8 mouse cellular contexts compared by ENCODE assay signal in genomic region chr13:58401135-58402002, GRCm38 (mm10). TPM values are rescaled to one million over a fixed set of nuclear protein-coding genes. Genes with fewer than 3 reads are reported as not detected.
DNase-seq lines count a peak whose midpoint lies in the region; ATAC-seq and TF ChIP-seq lines count a peak whose summit lies in the region.

No protein-coding gene starts in this region.

- TF ChIP-seq POLR2A in bone marrow, adult 2 months (IDR thresholded peaks at IDR 0.05; ENCODE audit: borderline replicate concordance, control insufficient read depth, low read depth, low read length), result no peak

- TF ChIP-seq EP300 in heart, postnatal 0 days (IDR thresholded peaks at IDR 0.05; ENCODE audit: low read depth), result no peak

- no peaks in the 10 kb centered on the region; the same call in 1 of the 2 replicates for H3K4me1 ChIP-seq in bone marrow, adult 2 months (ENCODE audit: control insufficient read depth, insufficient read depth, low read length)
- H3K4me1 ChIP-seq in forebrain, embryonic 10.5 days, result peaks cover 25% of the 10 kb centered on the region
- no peaks in the 10 kb centered on the region for H3K4me1 ChIP-seq in heart, postnatal 0 days (ENCODE audit: control insufficient read depth, insufficient read depth)
- peaks cover 19% of the 10 kb centered on the region for H3K4me1 ChIP-seq in liver, embryonic 16.5 days (ENCODE audit: control insufficient read depth, low read depth, low read length)
- no peaks in the 10 kb centered on the region for H3K4me1 ChIP-seq in neural tube, embryonic 11.5 days (ENCODE audit: control insufficient read depth, insufficient read depth, low read length)
- no peaks in the 10 kb centered on the region for H3K4me1 ChIP-seq in stomach, embryonic 16.5 days (ENCODE audit: control insufficient read depth, insufficient read depth, low read length)

- peak overlapping the region; percentile 89 for H3K4me2 ChIP-seq in heart, postnatal 0 days (ENCODE audit: low read depth, low read length)
- peak overlapping the region; percentile 87 for H3K4me2 ChIP-seq in liver, embryonic 16.5 days (ENCODE audit: low read depth, low read length)
- H3K4me2 ChIP-seq in neural tube, embryonic 11.5 days (ENCODE audit: low read depth), result peak overlapping the region; percentile 56
- H3K4me2 ChIP-seq in stomach, embryonic 16.5 days (ENCODE audit: low read depth, low read length), result peak overlapping the region; percentile 88

- H3K27me3 ChIP-seq in forebrain, embryonic 10.5 days (ENCODE audit: poor library complexity, severe bottlenecking), result no peaks in the 10 kb centered on the region
- no peaks in the 10 kb centered on the region for H3K27me3 ChIP-seq in heart, postnatal 0 days (ENCODE audit: control insufficient read depth, insufficient read depth, low read length)
- no peaks in the 10 kb centered on the region for H3K27me3 ChIP-seq in liver, embryonic 16.5 days (ENCODE audit: control insufficient read depth, insufficient read depth, low read depth, low read length)
- H3K27me3 ChIP-seq in neural tube, embryonic 11.5 days (ENCODE audit: control insufficient read depth, insufficient read depth, low read length), result no peaks in the 10 kb centered on the region
- no peaks in the 10 kb centered on the region for H3K27me3 ChIP-seq in stomach, embryonic 16.5 days (ENCODE audit: control insufficient read depth, insufficient read depth, low read length)

- no peak for TF ChIP-seq CTCF in bone marrow, adult 2 months (IDR thresholded peaks at IDR 0.05; ENCODE audit: control insufficient read depth, insufficient read depth, low read length)
- TF ChIP-seq CTCF in heart, postnatal 0 days (IDR thresholded peaks at IDR 0.05; ENCODE audit: low read depth), result peak; percentile 18; the same call in 1 of the 2 replicates

- under 1% methylated on average over 98 of the region's 100 CpGs for WGBS in bone marrow, adult 2 months
- WGBS in forebrain, embryonic 10.5 days, result under 1% methylated on average over 91 of the region's 100 CpGs
- under 1% methylated on average over 61 of the region's 100 CpGs for WGBS in heart, postnatal 0 days
- WGBS in liver, embryonic 16.5 days (ENCODE audit: insufficient replicate concordance), result under 1% methylated on average over 81 of the region's 100 CpGs
- 0% methylated on average over 51 of the region's 100 CpGs for WGBS in neural tube, embryonic 11.5 days
- WGBS in stomach, embryonic 16.5 days, result under 1% methylated on average over 77 of the region's 100 CpGs

- H3K4me3 ChIP-seq in bone marrow, adult 2 months (replicated peaks; ENCODE audit: control insufficient read depth, low read depth, low read length), result peak overlapping the region; percentile 92
- peak overlapping the region; percentile 98 for H3K4me3 ChIP-seq in forebrain, embryonic 10.5 days
- H3K4me3 ChIP-seq in heart, postnatal 0 days (ENCODE audit: low read depth, low read length), result peak overlapping the region; percentile 88
- H3K4me3 ChIP-seq in liver, embryonic 16.5 days (ENCODE audit: low read depth, low read length), result peak overlapping the region; percentile 86
- peak overlapping the region; percentile 98 for H3K4me3 ChIP-seq in neural tube, embryonic 11.5 days (ENCODE audit: low read depth, low read length)
- H3K4me3 ChIP-seq in stomach, embryonic 16.5 days (replicated peaks; ENCODE audit: low read length), result peak overlapping the region; percentile 96

- peaks cover 38% of the 10 kb centered on the region for H3K36me3 ChIP-seq in forebrain, embryonic 10.5 days (replicated peaks)
- peaks cover 21% of the 10 kb centered on the region for H3K36me3 ChIP-seq in heart, postnatal 0 days (replicated peaks; ENCODE audit: control insufficient read depth, insufficient read depth, low read length)
- H3K36me3 ChIP-seq in liver, embryonic 16.5 days (ENCODE audit: control insufficient read depth, insufficient read depth), result peaks cover 18% of the 10 kb centered on the region
- H3K36me3 ChIP-seq in neural tube, embryonic 11.5 days (ENCODE audit: control insufficient read depth, insufficient read depth, low read length), result 0 out of 2 replicates have a peak, but pooled peaks cover 2% of the 10 kb centered on the region
- peaks cover 3% of the 10 kb centered on the region; the same call in 1 of the 2 replicates for H3K36me3 ChIP-seq in stomach, embryonic 16.5 days (ENCODE audit: control insufficient read depth, insufficient read depth, low read length)

- peak; percentile 17 for ATAC-seq in CD4-positive, CD25-positive, alpha-beta regulatory T cell, adult 4 months
- peak; percentile 29 for ATAC-seq in heart, postnatal 0 days (ENCODE audit: insufficient read depth, low read depth)
- peak; percentile 25 for ATAC-seq in liver, embryonic 16.5 days (ENCODE audit: low read depth)
- ATAC-seq in neural tube, embryonic 11.5 days (ENCODE audit: insufficient read depth, low FRiP score, low TSS enrichment), result peak; percentile 49
- peak; percentile 32 for ATAC-seq in stomach, embryonic 16.5 days (ENCODE audit: insufficient read depth, low FRiP score)

- H3K9me3 ChIP-seq in forebrain, embryonic 10.5 days, result no peaks in the 10 kb centered on the region
- no peaks in the 10 kb centered on the region for H3K9me3 ChIP-seq in heart, postnatal 0 days (replicated peaks; ENCODE audit: control insufficient read depth, low read length)
- no peaks in the 10 kb centered on the region for H3K9me3 ChIP-seq in liver, embryonic 16.5 days (replicated peaks; ENCODE audit: control insufficient read depth, low read length)
- no peaks in the 10 kb centered on the region for H3K9me3 ChIP-seq in neural tube, embryonic 11.5 days (ENCODE audit: control insufficient read depth, low read length)
- no peaks in the 10 kb centered on the region for H3K9me3 ChIP-seq in stomach, embryonic 16.5 days (replicated peaks; ENCODE audit: control insufficient read depth, low read length)

- DNase-seq in forebrain, embryonic 10.5 days (ENCODE audit: extremely low spot score, low spot score), result peak; percentile 81
- peak; percentile 47 for DNase-seq in heart, postnatal 0 days (ENCODE audit: low spot score)
- peak; percentile 79 to 91 for DNase-seq in kidney, postnatal 36 days
- peak; percentile 88 for DNase-seq in neural tube, embryonic 11.5 days (ENCODE audit: low spot score)

- H3K9ac ChIP-seq in heart, postnatal 0 days (replicated peaks; ENCODE audit: low read depth, low read length), result peak overlapping the region; percentile 99
- H3K9ac ChIP-seq in liver, embryonic 16.5 days (ENCODE audit: low read depth, low read length), result peak overlapping the region; percentile 100
- H3K9ac ChIP-seq in neural tube, embryonic 11.5 days (ENCODE audit: low read length), result peak overlapping the region; percentile 96
- peak overlapping the region; percentile 96 for H3K9ac ChIP-seq in stomach, embryonic 16.5 days (ENCODE audit: low read length)

- H3K27ac ChIP-seq in bone marrow, adult 2 months (ENCODE audit: control insufficient read depth, insufficient read depth, low read depth, low read length, poor library complexity), result peak overlapping the region; percentile 99
- peak overlapping the region; percentile 100 for H3K27ac ChIP-seq in forebrain, embryonic 10.5 days
- peak overlapping the region; percentile 97 for H3K27ac ChIP-seq in heart, postnatal 0 days (ENCODE audit: low read depth)
- H3K27ac ChIP-seq in liver, embryonic 16.5 days (ENCODE audit: low read length), result peak overlapping the region; percentile 97
- peak overlapping the region; percentile 98 for H3K27ac ChIP-seq in neural tube, embryonic 11.5 days (ENCODE audit: low read depth, low read length)
- peak overlapping the region; percentile 99 for H3K27ac ChIP-seq in stomach, embryonic 16.5 days (ENCODE audit: low read length)

RNA-seq across cellular contexts. Expression of gene Rmi1, which starts 0.7 kb away (rescaled TPM):
- 10 to 100 TPM; 21.0 to 23.5 TPM for polyA plus RNA-seq in CD4-positive, CD25-positive, alpha-beta regulatory T cell, adult 4 months (2017; shearing (Covaris generic))
- polyA plus RNA-seq in bone marrow, adult 2 months (2011; ENCODE audit: insufficient read depth, insufficient read length, low replicate concordance, missing spikeins), result 17.3 and 21.2 TPM in 2 replicates
- 30.8 and 32.7 TPM in 2 replicates for polyA plus RNA-seq in forebrain, embryonic 10.5 days (2016; fragmentation: Nextera tagmentation; extraction: Ambion mirVana)
- 5.7 and 16.1 TPM in 2 replicates for total RNA-seq in heart, postnatal 0 days (2014; rRNA removed; ENCODE audit: low replicate concordance)
- 13.3 and 14.4 TPM in 2 replicates for polyA plus RNA-seq in heart, postnatal 0 days (2015; fragmentation: Nextera tagmentation; extraction: Ambion mirVana)
- 11.9 and 13.1 TPM in 2 replicates for polyA plus RNA-seq in liver, embryonic 16.5 days (2015; fragmentation: Nextera tagmentation; extraction: Ambion mirVana)
- 29.8 and 32.1 TPM in 2 replicates for polyA plus RNA-seq in neural tube, embryonic 11.5 days (2014; fragmentation: Nextera tagmentation; extraction: Ambion mirVana)
- 22.2 and 25.1 TPM in 2 replicates for polyA plus RNA-seq in stomach, embryonic 16.5 days (2015; fragmentation: Nextera tagmentation; extraction: Ambion mirVana)

RNA-seq across cellular contexts. Expression of gene Hnrnpk, which starts 1.8 kb away (rescaled TPM):
- 1,000 to 10,000 TPM; 2,078 to 2,363 TPM for polyA plus RNA-seq in CD4-positive, CD25-positive, alpha-beta regulatory T cell, adult 4 months (2017; shearing (Covaris generic))
- polyA plus RNA-seq in bone marrow, adult 2 months (2011; ENCODE audit: insufficient read depth, insufficient read length, low replicate concordance, missing spikeins), result 457 and 544 TPM in 2 replicates
- 2,219 and 2,417 TPM in 2 replicates for polyA plus RNA-seq in forebrain, embryonic 10.5 days (2016; fragmentation: Nextera tagmentation; extraction: Ambion mirVana)
- total RNA-seq in heart, postnatal 0 days (2014; rRNA removed; ENCODE audit: low replicate concordance), result 377 and 387 TPM in 2 replicates
- 581 and 606 TPM in 2 replicates for polyA plus RNA-seq in heart, postnatal 0 days (2015; fragmentation: Nextera tagmentation; extraction: Ambion mirVana)
- polyA plus RNA-seq in liver, embryonic 16.5 days (2015; fragmentation: Nextera tagmentation; extraction: Ambion mirVana), result 554 and 582 TPM in 2 replicates
- polyA plus RNA-seq in neural tube, embryonic 11.5 days (2014; fragmentation: Nextera tagmentation; extraction: Ambion mirVana), result 2,400 and 2,440 TPM in 2 replicates
- polyA plus RNA-seq in stomach, embryonic 16.5 days (2015; fragmentation: Nextera tagmentation; extraction: Ambion mirVana), result 1,360 and 1,372 TPM in 2 replicates

RNA-seq across cellular contexts. Expression of gene 2210016F16Rik, which starts 16.3 kb away (rescaled TPM):
- polyA plus RNA-seq in CD4-positive, CD25-positive, alpha-beta regulatory T cell, adult 4 months (2017; shearing (Covaris generic)), result 10 to 100 TPM; 11.7 to 15.1 TPM
- polyA plus RNA-seq in bone marrow, adult 2 months (2011; ENCODE audit: insufficient read depth, insufficient read length, low replicate concordance, missing spikeins), result 7.0 and 8.2 TPM in 2 replicates
- 29.1 and 29.4 TPM in 2 replicates for polyA plus RNA-seq in forebrain, embryonic 10.5 days (2016; fragmentation: Nextera tagmentation; extraction: Ambion mirVana)
- total RNA-seq in heart, postnatal 0 days (2014; rRNA removed; ENCODE audit: low replicate concordance), result 24.9 and 32.7 TPM in 2 replicates
- 25.7 and 26.5 TPM in 2 replicates for polyA plus RNA-seq in heart, postnatal 0 days (2015; fragmentation: Nextera tagmentation; extraction: Ambion mirVana)
- polyA plus RNA-seq in liver, embryonic 16.5 days (2015; fragmentation: Nextera tagmentation; extraction: Ambion mirVana), result 15.0 and 15.6 TPM in 2 replicates
- polyA plus RNA-seq in neural tube, embryonic 11.5 days (2014; fragmentation: Nextera tagmentation; extraction: Ambion mirVana), result 31.2 and 32.2 TPM in 2 replicates
- 29.5 and 31.4 TPM in 2 replicates for polyA plus RNA-seq in stomach, embryonic 16.5 days (2015; fragmentation: Nextera tagmentation; extraction: Ambion mirVana)

RNA-seq across cellular contexts. Expression of gene Kif27, which starts 42.4 kb away (rescaled TPM):
- not detected for polyA plus RNA-seq in CD4-positive, CD25-positive, alpha-beta regulatory T cell, adult 4 months (2017; shearing (Covaris generic))
- not detected in 2 replicates for polyA plus RNA-seq in bone marrow, adult 2 months (2011; ENCODE audit: insufficient read depth, insufficient read length, low replicate concordance, missing spikeins)
- polyA plus RNA-seq in forebrain, embryonic 10.5 days (2016; fragmentation: Nextera tagmentation; extraction: Ambion mirVana), result 0.93 and 0.97 TPM in 2 replicates
- not detected in 2 replicates for total RNA-seq in heart, postnatal 0 days (2014; rRNA removed; ENCODE audit: low replicate concordance)
- polyA plus RNA-seq in heart, postnatal 0 days (2015; fragmentation: Nextera tagmentation; extraction: Ambion mirVana), result 0.10 and 0.15 TPM in 2 replicates
- 0.02 and 0.04 TPM in 2 replicates for polyA plus RNA-seq in liver, embryonic 16.5 days (2015; fragmentation: Nextera tagmentation; extraction: Ambion mirVana)
- polyA plus RNA-seq in neural tube, embryonic 11.5 days (2014; fragmentation: Nextera tagmentation; extraction: Ambion mirVana), result 1.0 and 1.7 TPM in 2 replicates
- 0.42 and 0.45 TPM in 2 replicates for polyA plus RNA-seq in stomach, embryonic 16.5 days (2015; fragmentation: Nextera tagmentation; extraction: Ambion mirVana)

Comparison
In these comparisons a context has a peak if more than half of its experiments do, and no peak if none do; other contexts are left out.
1. Peak in every context shown above with its lines: DNase-seq, ATAC-seq, H3K4me3 ChIP-seq and H3K27ac ChIP-seq.